Mouse (Mus musculus) neural tube, embryonic 15.5 days (tissue): ENCODE measurements around the gene Tlk2. TPM values are rescaled to one million over a fixed set of nuclear protein-coding genes. Genes with fewer than 3 reads are reported as not detected.

Source experiments
- ATAC-seq: fragments of 200-750 bp; cut with Nextera tagmentation; 2 replicates; pipeline ENCODE4 v1.8.0; 2017; ENCODE audit warnings: mild to moderate bottlenecking, moderate TSS enrichment, moderate library complexity; ENCODE audit not compliant: low FRiP score
- H3K27ac ChIP-seq: fragments of 300-500 bp; sonication (generic); replicated peaks from 2 replicates; pipeline ENCODE4 v1.5.1; 2015; ENCODE audit warnings: mild to moderate bottlenecking, inconsistent platforms
- H3K27me3 ChIP-seq: fragments of 300-500 bp; sonication (generic); replicated peaks from 2 replicates; pipeline ENCODE4 v1.6.1; 2015; ENCODE audit warnings: inconsistent platforms
- H3K36me3 ChIP-seq: fragments of 300-500 bp; sonication (generic); 2 replicates; pipeline ENCODE4 v1.6.1; 2015; ENCODE audit warnings: inconsistent platforms
- H3K4me1 ChIP-seq: fragments of 300-500 bp; sonication (generic); 2 replicates; pipeline ENCODE4 v1.6.1; 2015; ENCODE audit warnings: inconsistent platforms
- H3K4me2 ChIP-seq: fragments of 300-500 bp; sonication (generic); 2 replicates; pipeline ENCODE4 v1.6.1; 2015; ENCODE audit warnings: inconsistent platforms, mild to moderate bottlenecking, moderate library complexity
- H3K4me3 ChIP-seq: fragments of 300-500 bp; sonication (generic); replicated peaks from 2 replicates; pipeline ENCODE4 v1.5.1; 2015; ENCODE audit warnings: mild to moderate bottlenecking, inconsistent platforms
- H3K9ac ChIP-seq: fragments of 300-500 bp; sonication (generic); replicated peaks from 2 replicates; pipeline ENCODE4 v1.6.1; 2015; ENCODE audit warnings: mild to moderate bottlenecking, inconsistent platforms
- H3K9me3 ChIP-seq: fragments of 300-500 bp; sonication (generic); replicated peaks from 2 replicates; pipeline ENCODE4 v1.6.1; 2016; ENCODE audit warnings: inconsistent platforms
- WGBS: fragments of 180-500 bp; shearing (Covaris S2); methylation state at CpG from one replicate; pipeline ENCODE4 v1.1.7; 2015; ENCODE audit warnings: mixed read lengths; 5-methylcytosine and 5-hydroxymethylcytosine counted together
- polyA plus RNA-seq: library from polyadenylated mRNA; unstranded; fragments of >200 nt; fragmentation: Nextera tagmentation; extraction: Ambion mirVana; gene quantifications from 2 replicates; pipeline ENCODE4 v1.2.1, GENCODE M21; 2015

Tlk2 gene
- polyA plus RNA-seq, 1 experiment from 2014 or later: 20.6 TPM

GRCm38 (mm10) chr11:105214257-105214656 lies 35.6 kb downstream of the Tlk2 start:
- Histone ChIP-seq H3K4me2 (no peak overlapping the region), H3K27me3 (no peaks in the 10 kb centered on the region), H3K9ac (no peak overlapping the region), H3K4me3 (no peak overlapping the region), H3K4me1 (no peaks in the 10 kb centered on the region), H3K27ac (no peak overlapping the region), H3K9me3 (no peaks in the 10 kb centered on the region), H3K36me3 (peaks cover 9% of the 10 kb centered on the region; the same call in 1 of the 2 replicates)
- 98% methylated on average over 1 of the region's 1 CpGs for WGBS
- ATAC-seq: no peak

DNA sequence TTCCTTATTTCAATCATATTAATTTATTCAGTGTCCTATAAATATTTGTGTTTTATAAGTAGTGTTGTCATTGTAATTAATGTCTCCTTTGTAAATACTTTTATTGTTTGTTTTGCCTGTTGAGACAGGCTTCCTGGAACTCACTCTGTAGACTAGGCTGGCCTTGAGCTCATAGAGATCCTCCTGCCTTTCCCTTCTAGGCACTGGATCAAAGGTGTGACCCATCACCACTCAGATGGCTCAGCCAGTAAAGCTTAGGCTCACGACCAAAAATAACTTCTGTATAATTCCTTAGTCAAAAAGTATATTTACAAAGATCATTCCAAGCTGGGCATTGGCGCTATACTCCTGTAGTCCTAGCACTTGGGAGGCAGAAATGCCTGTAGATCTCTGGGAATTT lies 39.2 kb downstream of the Tlk2 start:
- Histone ChIP-seq H3K27ac (no peak overlapping the region), H3K9me3 (no peaks in the 10 kb centered on the region), H3K4me3 (no peak overlapping the region), H3K9ac (no peak overlapping the region), H3K27me3 (no peaks in the 10 kb centered on the region), H3K4me1 (no peaks in the 10 kb centered on the region), H3K4me2 (no peak overlapping the region), H3K36me3 (peaks cover 15% of the 10 kb centered on the region)
- WGBS: 87% methylated on average over 2 of the region's 2 CpGs
- no peak for ATAC-seq

DNA sequence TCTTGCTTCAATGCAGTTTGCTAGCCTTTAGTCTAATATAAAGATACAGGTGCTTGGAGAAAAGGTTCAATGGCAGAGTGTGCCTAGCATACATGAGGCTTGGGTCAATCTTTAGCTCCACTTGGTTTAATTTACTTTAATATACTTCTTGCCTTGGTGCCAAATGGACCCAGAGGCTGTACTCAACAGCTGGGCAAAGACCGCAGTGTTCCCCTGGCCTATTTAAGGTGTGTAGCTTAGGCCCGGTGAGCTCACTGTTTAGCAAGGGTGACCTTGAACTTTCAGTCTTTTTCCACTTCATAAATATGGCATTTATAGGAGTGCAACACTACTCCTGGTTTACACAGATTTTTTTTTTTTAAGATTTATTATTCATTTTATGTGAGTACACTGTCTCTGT lies 55.9 kb downstream of the Tlk2 start:
- Histone ChIP-seq H3K9me3 (no peaks in the 10 kb centered on the region), H3K4me1 (no peaks in the 10 kb centered on the region), H3K27me3 (no peaks in the 10 kb centered on the region), H3K4me2 (no peak overlapping the region), H3K36me3 (peaks cover 2% of the 10 kb centered on the region; the same call in 1 of the 2 replicates), H3K27ac (no peak overlapping the region), H3K4me3 (no peak overlapping the region), H3K9ac (no peak overlapping the region)
- WGBS: 91% methylated on average over 2 of the region's 2 CpGs
- no peak for ATAC-seq

- Histone ChIP-seq H3K9ac (no peak overlapping the region), H3K4me3 (no peak overlapping the region), H3K27ac (no peak overlapping the region), H3K9me3 (no peaks in the 10 kb centered on the region), H3K27me3 (no peaks in the 10 kb centered on the region), H3K36me3 (peaks cover 13% of the 10 kb centered on the region; the same call in 1 of the 2 replicates), H3K4me2 (no peak overlapping the region), H3K4me1 (no peaks in the 10 kb centered on the region)
- ATAC-seq: no peak
Observed at GRCm38 (mm10) chr11:105240991-105241390, 62.4 kb downstream of the Tlk2 start.

GRCm38 (mm10) chr11:105246369-105246768 lies 67.8 kb downstream of the Tlk2 start:
- 97% methylated on average over 1 of the region's 1 CpGs for WGBS
- H3K4me3 ChIP-seq: no peak overlapping the region
- no peak overlapping the region for H3K27ac ChIP-seq
- H3K9ac ChIP-seq: no peak overlapping the region
- peaks cover 42% of the 10 kb centered on the region for H3K36me3 ChIP-seq
- H3K4me2 ChIP-seq: no peak overlapping the region
- H3K9me3 ChIP-seq: no peaks in the 10 kb centered on the region
- no peak for ATAC-seq
- H3K27me3 ChIP-seq: no peaks in the 10 kb centered on the region
- no peaks in the 10 kb centered on the region for H3K4me1 ChIP-seq

DNA sequence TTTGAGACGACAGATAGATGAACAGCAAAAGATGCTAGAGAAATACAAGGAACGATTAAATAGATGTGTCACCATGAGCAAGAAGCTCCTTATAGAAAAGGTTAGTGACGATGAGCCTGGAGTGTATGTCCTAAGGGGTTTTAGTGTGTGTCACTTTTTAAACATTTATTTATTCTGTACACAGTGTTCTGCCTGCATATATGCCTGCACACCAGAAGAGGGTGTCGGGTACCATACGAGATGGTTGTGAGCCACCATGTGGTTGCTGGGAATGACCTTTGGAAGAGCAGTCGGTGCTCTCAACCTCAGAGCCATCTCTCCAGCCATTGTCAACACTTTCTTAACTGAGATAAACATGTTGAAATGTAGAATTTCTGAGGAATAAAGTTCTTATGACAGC lies 68.2 kb downstream of the Tlk2 start:
- WGBS: 92% methylated on average over 6 of the region's 6 CpGs
- no peak for ATAC-seq
- no peak overlapping the region for H3K4me3 ChIP-seq
- H3K9ac ChIP-seq: no peak overlapping the region
- no peaks in the 10 kb centered on the region for H3K4me1 ChIP-seq
- no peaks in the 10 kb centered on the region for H3K9me3 ChIP-seq
- no peak overlapping the region for H3K4me2 ChIP-seq
- H3K27ac ChIP-seq: no peak overlapping the region
- peaks cover 42% of the 10 kb centered on the region for H3K36me3 ChIP-seq
- H3K27me3 ChIP-seq: no peaks in the 10 kb centered on the region

DNA sequence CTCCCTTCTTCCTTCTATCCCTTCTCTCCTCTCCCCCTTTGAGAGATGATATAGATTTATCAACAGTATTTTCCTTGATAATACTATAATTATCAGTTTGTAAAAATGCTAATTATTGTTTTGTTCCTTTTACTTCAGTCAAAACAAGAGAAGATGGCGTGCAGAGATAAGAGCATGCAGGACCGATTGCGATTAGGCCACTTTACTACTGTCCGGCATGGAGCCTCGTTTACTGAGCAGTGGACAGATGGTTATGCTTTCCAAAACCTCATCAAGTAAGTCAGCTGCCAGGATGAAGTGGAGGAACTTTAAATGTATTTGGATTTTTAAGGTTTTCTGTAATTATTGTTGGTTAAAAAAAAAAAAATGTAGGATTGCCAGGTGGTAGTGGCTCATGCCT lies 68.7 kb downstream of the Tlk2 start:
- Histone ChIP-seq H3K27me3 (no peaks in the 10 kb centered on the region), H3K4me2 (no peak overlapping the region), H3K36me3 (peaks cover 37% of the 10 kb centered on the region), H3K27ac (no peak overlapping the region), H3K9me3 (no peaks in the 10 kb centered on the region), H3K4me3 (no peak overlapping the region), H3K9ac (no peak overlapping the region), H3K4me1 (no peaks in the 10 kb centered on the region)
- ATAC-seq: no peak
- 95% methylated on average over 5 of the region's 5 CpGs for WGBS

GRCm38 (mm10) chr11:105259733-105260132 lies 81.1 kb downstream of the Tlk2 start:
- Histone ChIP-seq H3K9ac (no peak overlapping the region), H3K36me3 (peaks cover 33% of the 10 kb centered on the region), H3K4me2 (no peak overlapping the region), H3K4me1 (peaks cover 9% of the 10 kb centered on the region), H3K4me3 (no peak overlapping the region), H3K27ac (no peak overlapping the region), H3K9me3 (no peaks in the 10 kb centered on the region), H3K27me3 (no peaks in the 10 kb centered on the region)
- WGBS: 73% methylated on average over 3 of the region's 3 CpGs
- ATAC-seq: no peak

- no peak overlapping the region for H3K4me3 ChIP-seq
- H3K9me3 ChIP-seq: no peaks in the 10 kb centered on the region
- 34% methylated on average over 5 of the region's 5 CpGs for WGBS
- no peaks in the 10 kb centered on the region for H3K27me3 ChIP-seq
- H3K4me2 ChIP-seq: no peak overlapping the region
- peaks cover 9% of the 10 kb centered on the region for H3K4me1 ChIP-seq
- H3K9ac ChIP-seq: no peak overlapping the region
- ATAC-seq: peak; percentile 50
- H3K27ac ChIP-seq: peak overlapping the region; percentile 60
- H3K36me3 ChIP-seq: peaks cover 24% of the 10 kb centered on the region
Observed at GRCm38 (mm10) chr11:105261116-105261515, 82.5 kb downstream of the Tlk2 start.

- Histone ChIP-seq H3K36me3 (peaks cover 21% of the 10 kb centered on the region), H3K4me3 (no peak overlapping the region), H3K27me3 (no peaks in the 10 kb centered on the region), H3K9me3 (no peaks in the 10 kb centered on the region), H3K4me1 (peaks cover 9% of the 10 kb centered on the region), H3K27ac (peak overlapping the region; percentile 60; the same call in 1 of the 2 replicates), H3K9ac (no peak overlapping the region), H3K4me2 (no peak overlapping the region)
- ATAC-seq: no peak
- 83% methylated on average over 4 of the region's 4 CpGs for WGBS
Observed at GRCm38 (mm10) chr11:105261601-105262351, 83.2 kb downstream of the Tlk2 start.

DNA sequence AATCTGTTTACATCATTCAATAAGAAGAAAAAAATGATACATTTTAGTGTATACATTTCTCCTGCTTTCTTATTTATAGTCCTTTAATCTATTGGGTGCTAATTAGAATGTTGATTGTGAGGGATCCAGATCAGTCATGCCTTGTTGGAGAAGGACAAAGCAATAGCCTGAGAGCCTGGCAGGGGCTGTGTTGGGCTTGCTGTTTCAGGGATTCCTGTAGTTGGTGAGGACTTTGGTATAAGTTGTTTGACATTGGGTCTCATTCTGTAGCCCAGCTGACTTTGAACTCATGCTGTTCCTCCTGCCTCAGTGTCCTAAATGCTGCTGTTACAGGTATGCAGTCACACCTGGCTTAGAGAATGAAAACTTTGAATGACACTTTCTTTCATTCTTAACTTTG lies 85.9 kb downstream of the Tlk2 start:
- Histone ChIP-seq H3K9me3 (no peaks in the 10 kb centered on the region), H3K4me3 (no peak overlapping the region), H3K27me3 (no peaks in the 10 kb centered on the region), H3K9ac (no peak overlapping the region), H3K4me2 (no peak overlapping the region), H3K4me1 (peaks cover 9% of the 10 kb centered on the region), H3K27ac (no peak overlapping the region), H3K36me3 (peaks cover 18% of the 10 kb centered on the region)
- no peak for ATAC-seq

DNA sequence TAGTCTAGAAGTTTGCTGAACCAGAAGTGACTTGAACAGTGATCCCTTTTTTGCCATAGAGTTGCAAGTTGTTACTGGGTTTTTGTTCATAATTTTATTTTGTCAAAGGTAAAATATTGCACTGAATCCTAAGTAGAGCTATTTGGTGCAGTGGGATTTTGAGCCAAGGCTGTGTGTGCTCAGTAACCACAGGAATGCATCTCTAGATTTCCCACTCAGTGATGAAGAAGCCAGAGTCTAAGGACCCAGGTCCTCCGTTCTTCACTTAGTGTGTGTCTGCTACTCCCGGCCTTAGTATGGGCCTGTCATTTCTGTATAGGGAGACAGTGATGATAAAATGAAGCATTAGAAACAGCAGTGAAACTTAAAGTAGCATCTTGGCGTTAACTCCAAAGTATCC lies 86.4 kb downstream of the Tlk2 start:
- Histone ChIP-seq H3K27me3 (no peaks in the 10 kb centered on the region), H3K4me3 (no peak overlapping the region), H3K4me2 (no peak overlapping the region), H3K9ac (no peak overlapping the region), H3K36me3 (peaks cover 14% of the 10 kb centered on the region), H3K4me1 (peaks cover 9% of the 10 kb centered on the region), H3K27ac (no peak overlapping the region), H3K9me3 (no peaks in the 10 kb centered on the region)
- ATAC-seq: no peak
- 96% methylated on average over 3 of the region's 3 CpGs for WGBS
